Mouse (Mus musculus) heart, adult 11 months (tissue): ENCODE data around the gene A930009A15Rik.

ENCODE experiments used
- DNase-seq: peaks from one replicate; pipeline ENCODE4 v3.0.0; 2022

The A930009A15Rik gene

GRCm38 (mm10) chr10:115581971-115582370 lies 12.2 kb downstream of the A930009A15Rik start:
- peak; percentile 60 for DNase-seq

- no peak for DNase-seq
Measured at GRCm38 (mm10) chr10:115583071-115583470, 13.3 kb downstream of the A930009A15Rik start.

GRCm38 (mm10) chr10:115584656-115585055 lies 14.9 kb downstream of the A930009A15Rik start:
- DNase-seq = peak; percentile 42

- DNase-seq = peak; percentile 15
Measured at GRCm38 (mm10) chr10:115585491-115586245, 15.9 kb downstream of the A930009A15Rik start.

GRCm38 (mm10) chr10:115586246-115587231 lies 16.8 kb downstream of the A930009A15Rik start:
- peak; percentile 82 for DNase-seq

- DNase-seq = peak; percentile 87
Measured at GRCm38 (mm10) chr10:115587301-115587969, 17.6 kb downstream of the A930009A15Rik start, which contains the start of gene Lgr5. Lgr5 (minus strand) TSS chr10:115587780.

- peak; percentile 34 for DNase-seq
Measured at GRCm38 (mm10) chr10:115587979-115588378, 18.2 kb downstream of the A930009A15Rik start.

- DNase-seq = no peak
Measured at GRCm38 (mm10) chr10:115593221-115593620, 23.4 kb downstream of the A930009A15Rik start.

- no peak for DNase-seq
Measured at GRCm38 (mm10) chr10:115593651-115594050, 23.9 kb downstream of the A930009A15Rik start.

- peak; percentile 68 for DNase-seq
Measured at GRCm38 (mm10) chr10:115595748-115596147, 26.0 kb downstream of the A930009A15Rik start.

- DNase-seq = no peak
Measured at GRCm38 (mm10) chr10:115617456-115618287, 47.9 kb downstream of the A930009A15Rik start.

- no peak for DNase-seq
Measured at GRCm38 (mm10) chr10:115618288-115618856, 48.6 kb downstream of the A930009A15Rik start.

- no peak for DNase-seq
Measured at GRCm38 (mm10) chr10:115623481-115623880, 53.7 kb downstream of the A930009A15Rik start.

- DNase-seq = peak; percentile 58
Measured at GRCm38 (mm10) chr10:115623956-115624671, 54.3 kb downstream of the A930009A15Rik start.

- DNase-seq = no peak
Measured at GRCm38 (mm10) chr10:115624957-115625356, 55.2 kb downstream of the A930009A15Rik start.

GRCm38 (mm10) chr10:115626678-115627077 lies 56.9 kb downstream of the A930009A15Rik start:
- no peak for DNase-seq
